Mouse (Mus musculus): ENCODE results near the gene Rala.
A peak's percentile ranks its signal among the peaks of the same experiment; 100 is the strongest.

Rala gene

GRCm38 (mm10) chr13:17884211-17884610 is 59.8 kb downstream of the Rala start:
- no peak for DNase-seq (ENCODE audit: low spot score in 2 of 2)

- no peak for DNase-seq (ENCODE audit: low spot score in 2 of 2)
These were observed 65.0 kb downstream of the Rala start for GRCm38 (mm10) chr13:17879061-17879460.

- no peak for DNase-seq (ENCODE audit: low spot score in 2 of 2)
These were observed 77.3 kb downstream of the Rala start for GRCm38 (mm10) chr13:17866741-17867140.

- no peak for DNase-seq (ENCODE audit: low spot score in 2 of 2)
These were observed 83.5 kb downstream of the Rala start for GRCm38 (mm10) chr13:17860536-17860935.

GRCm38 (mm10) chr13:17859365-17860033 is 84.5 kb downstream of the Rala start:
- peak in 1 of 2 experiments; percentile 24 for DNase-seq (ENCODE audit: low spot score in 2 of 2)

- no peak for DNase-seq (ENCODE audit: low spot score in 2 of 2)
These were observed 87.0 kb downstream of the Rala start for GRCm38 (mm10) chr13:17857046-17857445.

GRCm38 (mm10) chr13:17855492-17856138 is 88.4 kb downstream of the Rala start:
- no peak for DNase-seq (ENCODE audit: low spot score in 2 of 2)

- no peak for DNase-seq (ENCODE audit: low spot score in 2 of 2)
These were observed 89.3 kb downstream of the Rala start for GRCm38 (mm10) chr13:17854755-17855154.

- no peak for DNase-seq (ENCODE audit: low spot score in 2 of 2)
These were observed 100.7 kb downstream of the Rala start for GRCm38 (mm10) chr13:17843336-17843735.

GRCm38 (mm10) chr13:17842756-17843155 is 101.3 kb downstream of the Rala start:
- DNase-seq (ENCODE audit: low spot score in 2 of 2), result no peak

GRCm38 (mm10) chr13:17839137-17839536 is 104.9 kb downstream of the Rala start:
- no peak for DNase-seq (ENCODE audit: low spot score in 2 of 2)

GRCm38 (mm10) chr13:17838484-17838851 is 105.6 kb downstream of the Rala start:
- DNase-seq (ENCODE audit: low spot score in 2 of 2), result peak in 1 of 2 experiments; percentile 31

- DNase-seq (ENCODE audit: low spot score in 2 of 2), result peak in 1 of 2 experiments; percentile 24
These were observed 106.2 kb downstream of the Rala start for GRCm38 (mm10) chr13:17837610-17838483.

GRCm38 (mm10) chr13:17836808-17837207 is 107.2 kb downstream of the Rala start:
- no peak for DNase-seq (ENCODE audit: low spot score in 2 of 2)

GRCm38 (mm10) chr13:17832940-17833339 is 111.1 kb downstream of the Rala start:
- no peak for DNase-seq (ENCODE audit: low spot score in 2 of 2)
